Mouse (Mus musculus): ENCODE data around the gene Oxsm.

Oxsm gene

GRCm38 (mm10) chr14:16242193-16242815, 7.3 kb downstream of the Oxsm start:
- DNase-seq (ENCODE audit: low spot score in 2 of 2): no peak

DNA sequence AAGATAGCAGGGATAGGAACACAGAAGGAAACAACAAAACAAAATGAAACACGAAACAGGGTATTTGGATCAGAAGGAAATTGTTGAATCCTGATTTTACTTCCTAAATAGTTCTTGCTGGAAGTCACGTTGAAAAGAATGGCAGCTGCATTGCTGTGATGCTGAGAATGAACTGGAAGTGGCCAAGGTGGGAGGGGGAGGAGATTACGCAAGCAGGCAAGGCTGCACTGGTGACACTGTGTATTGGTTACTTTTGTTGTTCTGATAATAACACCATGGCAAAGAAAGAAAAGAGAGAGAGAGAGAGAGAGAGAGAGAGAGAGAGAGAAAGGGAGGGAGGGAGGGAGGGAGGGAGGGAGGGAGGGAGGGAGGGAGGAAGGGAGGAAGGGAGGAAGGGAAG, 13.1 kb downstream of the Oxsm start:
- DNase-seq (ENCODE audit: low spot score in 2 of 2): no peak

DNA sequence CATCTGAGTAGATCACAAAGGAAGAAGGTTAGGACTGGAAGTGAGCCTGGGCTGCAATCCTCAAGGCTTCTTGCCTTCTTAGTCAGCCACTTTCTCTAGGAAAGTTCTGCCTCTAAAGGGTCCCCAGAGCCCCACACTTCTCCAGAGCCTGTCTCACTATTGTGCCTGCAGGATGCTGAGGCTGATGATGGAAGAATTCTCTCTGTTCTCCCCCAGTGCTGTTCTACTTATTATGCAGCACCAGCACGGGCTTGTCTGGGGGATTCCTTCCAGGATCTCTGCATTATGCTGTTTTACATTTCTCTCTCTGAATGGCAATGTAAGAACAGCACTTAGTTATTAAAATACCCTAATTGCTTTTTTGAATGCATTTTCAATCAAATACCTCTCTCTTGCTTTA, 16.1 kb downstream of the Oxsm start:
- no peak for DNase-seq (ENCODE audit: low spot score in 2 of 2)

DNA sequence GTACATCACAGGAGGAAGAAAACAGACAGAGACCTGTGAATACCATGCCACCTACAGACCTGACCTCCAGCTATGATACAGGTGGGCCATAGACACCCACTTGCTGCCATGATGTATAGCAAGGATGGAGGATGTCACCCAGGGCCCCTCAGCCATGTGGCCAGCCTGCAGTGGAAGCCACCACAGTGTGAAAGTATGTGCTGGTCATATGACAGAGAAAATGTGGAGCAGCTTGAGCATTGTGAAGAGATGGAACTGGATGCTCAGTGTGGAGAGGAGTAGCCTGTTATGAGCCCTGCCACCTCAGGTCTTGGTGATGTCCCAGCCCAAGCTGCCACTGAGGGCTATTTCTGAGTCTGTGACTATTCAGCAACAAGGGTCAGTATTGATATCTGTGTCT, 19.0 kb downstream of the Oxsm start:
- DNase-seq (ENCODE audit: low spot score in 2 of 2): no peak

DNA sequence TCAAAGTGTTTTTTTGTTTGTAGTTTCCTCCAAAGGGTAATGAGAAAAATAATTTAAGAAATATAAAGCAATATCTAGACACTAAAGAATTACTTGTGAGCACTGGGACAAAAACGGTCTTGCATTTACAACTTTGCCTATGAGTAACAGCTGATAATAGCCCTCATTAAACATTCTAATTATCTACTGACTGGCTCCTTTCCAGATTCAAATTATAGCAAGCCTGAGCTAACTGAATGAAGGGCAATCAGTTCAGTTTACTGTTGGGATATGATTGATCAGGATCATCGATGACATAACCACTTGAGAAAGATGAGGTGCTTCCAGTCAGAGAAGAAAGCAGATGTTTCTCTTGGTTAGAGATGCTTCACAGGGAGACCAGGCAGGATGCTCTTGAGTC, 20.2 kb downstream of the Oxsm start:
- DNase-seq (ENCODE audit: low spot score in 2 of 2): no peak

- DNase-seq (ENCODE audit: low spot score in 2 of 2): no peak
These were observed 30.6 kb downstream of the Oxsm start for GRCm38 (mm10) chr14:16219015-16219414.

- DNase-seq (ENCODE audit: low spot score in 2 of 2): no peak
These were observed 41.9 kb downstream of the Oxsm start for GRCm38 (mm10) chr14:16207722-16208121.

DNA sequence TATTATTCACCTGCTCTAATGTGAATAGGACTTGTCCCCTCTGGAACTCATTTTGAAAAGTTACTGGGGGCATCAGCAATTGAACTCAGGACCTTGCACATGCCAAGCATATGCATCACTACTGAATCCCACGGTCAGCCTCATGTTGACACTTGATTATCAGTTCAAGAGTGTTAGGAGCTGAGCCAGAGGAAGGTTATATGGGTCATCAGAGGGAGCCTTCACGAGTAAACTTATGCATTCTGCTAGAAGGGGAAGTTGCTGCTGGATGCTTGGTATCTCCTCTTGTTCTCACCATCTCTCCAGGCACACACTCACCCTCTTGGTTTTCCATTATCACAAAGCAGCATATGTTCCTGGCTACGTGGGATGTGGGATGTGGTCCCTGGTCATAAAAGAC, 47.9 kb downstream of the Oxsm start:
- DNase-seq (ENCODE audit: low spot score in 2 of 2): no peak

- no peak for DNase-seq (ENCODE audit: low spot score in 2 of 2)
These were observed 48.5 kb downstream of the Oxsm start for GRCm38 (mm10) chr14:16200969-16201638.

DNA sequence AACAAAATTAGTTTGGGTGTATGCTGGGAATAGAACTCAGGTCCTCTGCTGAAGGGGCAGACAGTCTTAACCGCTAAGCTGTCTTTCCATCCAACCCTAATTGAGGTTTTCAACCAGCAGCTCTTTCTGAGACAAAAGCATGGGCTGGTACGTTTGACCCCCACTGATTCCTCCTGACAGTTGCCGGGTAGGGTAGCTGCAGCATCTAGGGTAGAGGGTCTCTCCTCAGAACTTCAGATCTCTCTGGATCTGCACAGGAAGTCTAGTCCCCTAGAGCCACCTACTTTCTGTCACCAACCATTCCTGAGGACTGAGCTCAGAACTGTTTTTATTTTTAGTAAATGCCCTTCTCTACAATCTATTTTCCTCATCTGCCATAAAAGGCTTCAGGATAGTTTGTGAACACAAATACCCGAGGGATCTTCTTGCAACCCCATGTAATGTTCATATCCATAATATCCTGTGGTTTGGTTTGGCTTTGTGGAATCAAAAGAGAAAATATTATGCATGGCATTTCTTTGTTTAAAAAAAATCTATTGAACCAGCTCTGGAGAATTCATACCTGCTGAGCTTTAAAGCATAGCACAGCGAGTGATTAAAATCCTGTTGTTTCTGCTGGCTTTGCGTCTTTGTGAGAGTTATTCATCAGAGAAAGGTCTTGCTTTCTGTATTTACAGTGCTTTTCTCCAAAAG, 49.2 kb downstream of the Oxsm start:
- DNase-seq (ENCODE audit: low spot score in 2 of 2): no peak

DNA sequence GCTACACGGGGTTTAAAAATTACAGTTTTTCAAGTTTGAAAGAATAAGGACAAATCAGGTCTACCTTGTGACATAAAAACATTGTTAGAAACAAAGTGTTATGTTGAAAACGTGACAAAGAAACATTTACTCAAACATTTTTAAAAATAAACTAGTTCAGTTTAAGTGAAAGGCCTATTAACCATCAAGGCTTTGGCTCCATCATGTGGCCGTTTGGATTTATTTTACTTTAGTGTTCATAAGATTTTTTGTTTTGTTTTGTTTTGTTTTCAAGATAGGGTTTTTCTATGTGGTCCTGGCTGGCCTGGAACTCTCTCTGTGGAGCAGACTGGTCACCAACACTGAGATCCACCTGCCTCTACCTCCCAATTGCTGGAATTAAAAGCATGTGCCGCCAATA, 53.1 kb downstream of the Oxsm start:
- DNase-seq (ENCODE audit: low spot score in 2 of 2): no peak

DNA sequence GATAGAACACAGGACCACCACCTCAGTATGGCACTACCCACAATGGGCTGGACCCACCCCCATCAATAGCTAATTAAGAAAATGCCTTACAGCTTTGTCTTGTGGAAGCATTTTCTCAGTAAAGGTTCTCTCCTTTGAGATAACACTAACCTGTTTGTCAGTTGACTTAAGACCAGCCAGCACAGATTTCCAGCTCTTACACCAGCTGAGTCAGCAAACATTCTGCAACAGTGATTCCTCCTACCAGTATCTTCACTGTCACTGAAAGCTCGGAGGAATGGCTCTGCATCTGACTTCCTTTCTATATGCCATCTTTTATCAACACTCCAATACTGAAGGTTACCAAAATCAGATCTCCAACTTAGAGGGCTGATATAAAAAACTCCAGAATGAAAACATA, 54.1 kb downstream of the Oxsm start:
- no peak for DNase-seq (ENCODE audit: low spot score in 2 of 2)

- no peak for DNase-seq (ENCODE audit: low spot score in 2 of 2)
These were observed 55.5 kb downstream of the Oxsm start for GRCm38 (mm10) chr14:16194125-16194524.

GRCm38 (mm10) chr14:16189142-16189541, 60.5 kb downstream of the Oxsm start:
- no peak for DNase-seq (ENCODE audit: low spot score in 2 of 2)

All from heart, adult 9 months (tissue).